Mouse (Mus musculus) E14TG2a.4 (cell line): ENCODE results near the gene Cnot3.

Experiments
- CTCF ChIP-seq: conservative IDR thresholded peaks from 2 replicates; pipeline ENCODE4 v1.5.1; 2014; ENCODE audit warnings: low read length
- NANOG ChIP-seq: IDR thresholded peaks from 2 replicates; pipeline ENCODE4 v1.6.1; 2014; ENCODE audit warnings: borderline replicate concordance, low read length, mixed read lengths

DNA sequence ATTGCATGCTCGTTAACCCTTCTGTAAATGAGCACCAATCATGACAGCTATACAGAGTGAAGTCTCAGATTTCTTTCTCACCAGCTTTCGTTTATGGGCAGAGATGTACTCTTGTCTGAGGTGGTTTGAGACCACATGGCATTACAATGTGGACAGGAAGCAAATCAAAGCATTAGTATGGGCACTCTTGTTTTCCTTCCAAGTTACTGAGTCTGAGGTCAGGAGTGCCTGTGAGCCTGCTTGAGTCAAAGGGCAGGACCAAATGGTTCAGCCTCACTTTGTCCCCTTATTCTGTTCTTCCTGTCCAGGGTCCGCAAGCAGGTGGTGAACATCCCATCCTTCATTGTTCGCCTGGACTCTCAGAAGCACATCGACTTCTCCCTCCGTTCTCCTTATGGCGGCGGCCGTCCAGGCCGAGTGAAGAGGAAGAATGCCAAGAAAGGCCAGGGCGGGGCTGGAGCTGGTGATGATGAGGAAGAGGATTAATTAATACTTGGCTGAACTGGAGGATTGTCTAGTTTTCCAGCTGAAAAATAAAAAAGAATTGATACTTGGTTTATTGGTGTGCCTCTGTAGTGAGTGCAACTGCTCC is 61.4 kb downstream of the Cnot3 start:
- TF ChIP-seq CTCF (no peak), NANOG (no peak)
